22 mouse cellular contexts compared by ENCODE assay signal in the genomic region with DNA sequence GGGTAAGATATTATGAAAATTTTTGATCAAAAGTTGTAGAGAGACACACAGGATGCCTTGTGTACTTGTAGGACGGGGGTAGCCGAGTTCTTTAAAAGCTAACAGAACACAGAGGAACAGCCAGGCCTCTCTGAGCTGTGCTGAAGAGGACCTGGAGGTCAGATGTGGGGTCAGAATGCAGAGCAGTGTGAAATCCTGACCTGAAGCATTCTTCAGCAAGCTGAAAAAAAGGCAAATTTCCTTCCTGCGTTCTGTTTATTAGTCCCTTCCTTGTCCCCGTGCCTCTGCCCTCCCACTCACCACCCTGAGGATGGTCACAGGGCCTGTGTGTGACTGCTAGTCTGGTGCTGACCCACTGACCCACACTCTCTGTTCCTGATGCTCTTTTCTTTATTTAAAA.
DNase-seq lines count a peak whose midpoint lies in the region; ATAC-seq and TF ChIP-seq lines count a peak whose summit lies in the region.
"Had no signal": no experiment of that assay in that cellular context is flagged by ENCODE, and none has a peak within 500 bp of the region (broad histone marks: within the 10 kb centered on the region; RNA-seq: fewer than 3 reads in every experiment).

No protein-coding gene starts in this region.

- no peak for TF ChIP-seq RAD21 in MEL (IDR thresholded peaks at IDR 0.05; ENCODE audit: low read depth, low read length)

- H3K79me2 ChIP-seq in MEL (ENCODE audit: control insufficient read depth, insufficient read depth, low read length, poor library complexity) = peaks cover 69% of the 10 kb centered on the region

- peak; percentile 27 for DNase-seq in embryo, embryonic 10.5 days (ENCODE audit: low spot score)
- DNase-seq in embryo, embryonic 9.5 days (ENCODE audit: extremely low spot score) = no peak
- no peak for DNase-seq in kidney, postnatal 25 days
- DNase-seq in MEL (ENCODE audit: low read depth, low spot score) = no peak
- DNase-seq in lung, adult 18-20 months = no peak
- DNase-seq: adrenal gland, adult 2 months; adrenal gland, postnatal 36 days; cerebellum, adult 18-20 months; cerebellum, postnatal 10 days; forebrain, postnatal 0 days; kidney, adult 18-20 months; layer of hippocampus, postnatal 36 days; left cerebral cortex, postnatal 4 days; lung, postnatal 36 days had no signal

- TF ChIP-seq EP300 in MEL (IDR thresholded peaks at IDR 0.05; ENCODE audit: low read depth in 1 of 2, low read length in 2 of 2) = no peak

- no peak overlapping the region for H3K4me2 ChIP-seq in kidney, embryonic 16.5 days (replicated peaks; ENCODE audit: low read depth, low read length)
- 0 out of 2 replicates have a peak overlapping the region, but pooled peaks have one; percentile 13 for H3K4me2 ChIP-seq in liver, embryonic 15.5 days
- H3K4me2 ChIP-seq: embryonic facial prominence, embryonic 13.5 days; heart, embryonic 15.5 days; midbrain, embryonic 13.5 days had no signal

- peak overlapping the region; percentile 43; the same call in 1 of the 2 replicates for H3K27ac ChIP-seq in kidney, embryonic 16.5 days (ENCODE audit: low read length)
- peak overlapping the region; percentile 54 for H3K27ac ChIP-seq in MEL (ENCODE audit: control insufficient read depth, low read depth, low read length)
- H3K27ac ChIP-seq in liver, embryonic 15.5 days (replicated peaks) = peak overlapping the region; percentile 79; the same call in 1 of the 2 replicates
- H3K27ac ChIP-seq: embryonic facial prominence, embryonic 13.5 days; heart, embryonic 15.5 days; midbrain, embryonic 13.5 days had no signal

- TF ChIP-seq POLR2A in MEL (IDR thresholded peaks at IDR 0.05; ENCODE audit: control insufficient read depth in 1 of 2, insufficient read depth in 1 of 2, low read depth in 1 of 2, low read length in 2 of 2, poor library complexity in 1 of 2) = no peak

- no peaks in the 10 kb centered on the region for H3K9me3 ChIP-seq in kidney, embryonic 16.5 days (ENCODE audit: low read length)
- no peaks in the 10 kb centered on the region for H3K9me3 ChIP-seq in MEL (replicated peaks; ENCODE audit: insufficient read depth, low read length)
- no peaks in the 10 kb centered on the region for H3K9me3 ChIP-seq in liver, embryonic 15.5 days (replicated peaks)
- H3K9me3 ChIP-seq: embryonic facial prominence, embryonic 13.5 days; heart, embryonic 15.5 days; megakaryocyte, embryonic 14.5 days; midbrain, embryonic 13.5 days had no signal

- WGBS in kidney, embryonic 16.5 days = 24% methylated on average over 4 of the region's 4 CpGs
- 33% methylated on average over 4 of the region's 4 CpGs for WGBS in liver, embryonic 15.5 days (ENCODE audit: insufficient replicate concordance)

- no peaks in the 10 kb centered on the region for H3K36me3 ChIP-seq in kidney, embryonic 16.5 days (ENCODE audit: insufficient read depth, low read length)
- peaks cover 6 to 30% of the 10 kb centered on the region in 2 experiments for H3K36me3 ChIP-seq in MEL (ENCODE audit: control insufficient read depth in 1 of 2, insufficient read depth in 2 of 2, low read length in 2 of 2)
- no peaks in the 10 kb centered on the region for H3K36me3 ChIP-seq in liver, embryonic 15.5 days (replicated peaks)
- H3K36me3 ChIP-seq: embryonic facial prominence, embryonic 13.5 days; heart, embryonic 15.5 days; midbrain, embryonic 13.5 days had no signal

- H3K4me1 ChIP-seq in kidney, embryonic 16.5 days (ENCODE audit: insufficient read depth, low read length) = peaks cover 44% of the 10 kb centered on the region
- H3K4me1 ChIP-seq in MEL (ENCODE audit: control insufficient read depth in 1 of 2, insufficient read depth in 2 of 2, low read length in 2 of 2) = peaks cover 12 to 18% of the 10 kb centered on the region in 2 experiments
- peaks cover 80% of the 10 kb centered on the region for H3K4me1 ChIP-seq in liver, embryonic 15.5 days (replicated peaks)
- H3K4me1 ChIP-seq: midbrain, embryonic 13.5 days had no signal

- peak; percentile 7; the same call in 1 of the 2 replicates for ATAC-seq in kidney, embryonic 16.5 days (ENCODE audit: low FRiP score, low TSS enrichment)
- no peak for ATAC-seq in liver, embryonic 15.5 days (ENCODE audit: insufficient read depth)
- no peak for ATAC-seq in megakaryocyte, adult 5-6 weeks (ENCODE audit: poor library complexity, severe bottlenecking)
- ATAC-seq: forebrain, postnatal 0 days; hindbrain, embryonic 16.5 days; midbrain, embryonic 13.5 days had no signal

- H3K27me3 ChIP-seq in kidney, embryonic 16.5 days (ENCODE audit: insufficient read depth, low read length) = no peaks in the 10 kb centered on the region
- no peaks in the 10 kb centered on the region for H3K27me3 ChIP-seq in MEL (ENCODE audit: control insufficient read depth in 1 of 2, insufficient read depth in 2 of 2, low read length in 2 of 2)
- no peaks in the 10 kb centered on the region for H3K27me3 ChIP-seq in liver, embryonic 15.5 days
- H3K27me3 ChIP-seq: embryonic facial prominence, embryonic 13.5 days; heart, embryonic 15.5 days; megakaryocyte, embryonic 14.5 days; midbrain, embryonic 13.5 days had no signal

- no peak for TF ChIP-seq CTCF in MEL (IDR thresholded peaks at IDR 0.05 in 2 of 3, conservative IDR thresholded peaks at IDR 0.05 in 1 of 3; ENCODE audit: control insufficient read depth in 1 of 3, insufficient read depth in 1 of 3, low read depth in 2 of 3, low read length in 3 of 3, poor library complexity in 1 of 3, severe bottlenecking in 1 of 3)

- no peak overlapping the region for H3K4me3 ChIP-seq in kidney, embryonic 16.5 days (ENCODE audit: low read length)
- no peak overlapping the region for H3K4me3 ChIP-seq in MEL (ENCODE audit: control insufficient read depth in 1 of 2, insufficient read depth in 1 of 2, low read depth in 2 of 2, low read length in 2 of 2)
- H3K4me3 ChIP-seq in liver, embryonic 15.5 days (replicated peaks) = no peak overlapping the region
- H3K4me3 ChIP-seq: embryonic facial prominence, embryonic 13.5 days; heart, embryonic 15.5 days; megakaryocyte, embryonic 14.5 days; midbrain, embryonic 13.5 days had no signal

- no peak overlapping the region for H3K9ac ChIP-seq in kidney, embryonic 16.5 days (replicated peaks; ENCODE audit: low read length)
- H3K9ac ChIP-seq in MEL (ENCODE audit: control insufficient read depth, low read depth, low read length, poor library complexity, severe bottlenecking) = peak overlapping the region; percentile 22; the same call in 1 of the 2 replicates
- H3K9ac ChIP-seq in liver, embryonic 15.5 days = no peak overlapping the region
- H3K9ac ChIP-seq: embryonic facial prominence, embryonic 13.5 days; forebrain, postnatal 0 days; heart, embryonic 15.5 days; midbrain, embryonic 13.5 days had no signal

TF ChIP-seq in MEL, 35 proteins besides CTCF, POLR2A, EP300 and RAD21:
- TF ChIP-seq USF1 (IDR thresholded peaks at IDR 0.05; ENCODE audit: low read depth, low read length) (no peak), MYB (IDR thresholded peaks at IDR 0.05; ENCODE audit: low read depth, low read length) (no peak), GATA1 (IDR thresholded peaks at IDR 0.05; ENCODE audit: low read depth, low read length) (no peak), KAT2A (conservative IDR thresholded peaks at IDR 0.05; ENCODE audit: low read depth, low read length) (no peak), E2F4 (IDR thresholded peaks at IDR 0.05; ENCODE audit: borderline replicate concordance, low read depth, low read length) (no peak), MXI1 (IDR thresholded peaks at IDR 0.05; ENCODE audit: low read depth, low read length) (no peak), NELFE (IDR thresholded peaks at IDR 0.05; ENCODE audit: low read depth, low read length) (no peak), TBP (IDR thresholded peaks at IDR 0.05; ENCODE audit: low read depth, low read length) (no peak), TAL1 (IDR thresholded peaks at IDR 0.05; ENCODE audit: low read length) (no peak), ZNF384 (IDR thresholded peaks at IDR 0.05; ENCODE audit: low read depth, low read length) (no peak), SMC3 (IDR thresholded peaks at IDR 0.05; ENCODE audit: low read depth, low read length) (no peak)
